Mouse (Mus musculus): ENCODE results near the gene Ap1ar.
"Not testable (repeated sequence)": the region's sequence is repeated elsewhere in the genome, so short reads cannot be mapped to it uniquely, and the experiment has no call there.

Ap1ar gene

DNA sequence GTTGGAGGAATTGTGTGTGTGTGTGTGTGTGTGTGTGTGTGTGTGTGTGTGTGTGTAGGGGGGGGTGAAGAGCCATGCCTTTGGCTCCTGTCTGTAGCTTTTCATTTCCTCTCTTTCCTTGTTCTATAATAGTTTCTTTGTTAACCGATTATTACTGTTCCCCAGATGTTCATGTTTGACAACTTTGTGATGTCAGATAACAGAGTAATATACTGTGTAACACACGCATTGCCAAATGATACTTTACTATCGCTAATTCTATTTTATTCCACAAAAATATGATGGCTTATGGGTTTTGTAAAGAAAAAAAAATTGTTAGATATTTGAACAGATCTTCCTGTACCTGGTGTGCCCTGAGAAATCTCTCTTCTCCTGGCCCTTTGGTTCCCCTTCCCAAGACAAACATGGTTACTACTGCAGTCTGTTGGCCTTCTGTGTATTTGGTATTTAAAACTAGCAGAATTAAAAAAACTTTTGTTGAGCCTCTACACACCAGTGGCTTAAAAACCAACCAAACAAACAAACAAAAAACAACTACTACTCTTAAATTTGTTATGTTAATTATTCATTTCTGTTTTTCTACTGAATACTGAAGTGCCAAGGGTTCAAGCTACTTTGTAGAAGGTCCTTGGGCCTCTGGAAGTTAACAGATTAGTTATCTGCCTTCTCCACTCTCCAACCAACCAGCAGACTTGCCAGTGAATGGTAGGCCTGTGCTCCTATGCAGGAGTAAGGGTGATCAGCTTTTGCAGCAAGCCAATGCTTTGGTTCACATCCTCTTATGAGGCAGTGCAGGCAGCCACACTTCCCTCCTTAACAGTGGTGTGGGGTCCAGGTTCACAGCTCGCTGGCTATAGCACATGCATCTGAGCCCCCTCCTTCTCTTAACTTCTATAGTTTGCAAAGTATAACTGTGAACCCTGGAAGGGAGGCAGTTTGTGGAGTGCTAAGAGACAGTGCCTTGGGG is 45.4 kb downstream of the Ap1ar start:
- DNase-seq, result no peak

DNA sequence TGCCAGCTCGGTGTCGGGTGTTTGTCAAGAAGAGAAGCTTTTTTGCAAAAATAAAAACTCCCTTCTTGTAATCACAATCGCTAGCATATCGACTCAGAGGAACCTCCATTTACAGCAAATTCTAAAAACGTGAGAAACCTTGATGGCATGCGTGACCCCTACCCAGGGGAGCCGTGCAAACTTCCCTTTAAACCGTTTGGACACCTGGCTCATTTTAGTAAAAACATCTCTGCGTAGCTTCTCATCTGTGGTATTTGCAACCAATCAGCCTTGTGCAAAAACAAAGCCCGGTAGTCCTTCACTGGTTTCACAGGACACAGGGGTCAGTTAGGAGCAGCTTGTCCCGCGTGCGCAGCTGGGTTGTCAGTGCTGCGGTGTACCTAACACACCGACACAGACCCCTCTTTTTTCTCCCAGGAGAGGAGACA is 46.3 kb downstream of the Ap1ar start:
- DNase-seq, result peak in 1 of 2 experiments; percentile 7

GRCm38 (mm10) chr3:127790234-127791055 is 46.9 kb downstream of the Ap1ar start:
- peak; percentile 33 to 58 for DNase-seq

DNA sequence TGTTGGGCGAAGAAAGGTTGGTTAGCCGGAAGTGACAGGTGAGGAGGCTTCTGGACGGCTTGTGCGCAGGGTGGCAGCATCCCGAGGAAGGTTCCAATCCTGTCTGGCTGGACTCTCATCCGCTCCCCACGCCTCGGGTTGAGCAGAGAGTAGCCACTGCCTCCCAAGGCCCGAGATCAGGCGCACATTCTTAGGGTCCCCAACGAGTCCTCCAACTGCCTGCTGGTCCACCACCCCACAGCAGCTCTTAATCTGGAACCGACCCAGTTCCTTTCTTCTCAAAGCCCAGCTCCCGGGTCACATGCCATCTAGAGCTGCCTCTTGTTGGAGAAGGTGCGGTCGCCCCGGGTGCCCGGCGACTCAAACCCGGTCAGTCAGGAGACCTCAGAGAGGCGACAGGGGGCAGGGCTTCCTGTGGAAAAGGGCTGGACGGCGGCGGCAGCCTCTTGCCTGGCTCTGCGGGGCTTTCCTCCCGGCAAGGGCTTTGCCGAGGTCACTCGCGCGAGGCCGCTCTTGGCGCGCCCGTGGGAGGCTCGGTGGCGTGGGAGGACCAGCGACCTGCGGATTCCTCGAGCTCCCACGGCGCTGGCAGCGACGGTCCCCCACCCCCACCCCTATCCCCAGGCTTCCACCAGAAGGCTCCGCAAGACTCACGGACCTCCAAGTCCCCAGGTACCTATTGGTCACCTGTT is 47.7 kb downstream of the Ap1ar start, which contains the start of gene Tifa:
Gene Tifa (plus strand): TSS at position 306 of the 692 bp plus-strand sequence.
- DNase-seq, result peak; percentile 47 to 53

- no peak for DNase-seq
Observed at GRCm38 (mm10) chr3:127788919-127789318, 48.4 kb downstream of the Ap1ar start.

GRCm38 (mm10) chr3:127788038-127788437 is 49.3 kb downstream of the Ap1ar start:
- no peak for DNase-seq

- DNase-seq, result no peak
Observed at GRCm38 (mm10) chr3:127787032-127787431, 50.3 kb downstream of the Ap1ar start.

DNA sequence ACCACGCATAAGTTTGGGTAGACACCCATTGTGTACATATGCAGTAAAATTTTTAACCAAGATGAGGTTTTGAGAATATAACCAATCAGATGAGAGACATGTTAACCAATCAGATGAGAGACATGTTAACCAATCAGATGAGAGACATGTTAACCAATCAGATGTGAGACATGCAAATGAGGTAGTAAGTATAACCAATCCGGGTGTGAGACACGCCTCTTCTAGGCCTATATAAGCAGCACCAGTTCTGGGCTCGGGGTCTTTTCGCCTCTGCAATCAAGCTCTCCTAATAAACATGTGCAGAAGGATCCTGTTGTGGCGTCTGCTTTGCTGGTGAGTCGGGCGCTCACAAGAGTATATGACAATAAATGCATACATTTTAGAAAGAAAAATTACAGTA is 53.6 kb downstream of the Ap1ar start:
- DNase-seq, result not testable (repeated sequence)

GRCm38 (mm10) chr3:127782921-127783320 is 54.4 kb downstream of the Ap1ar start:
- DNase-seq, result no peak

- DNase-seq, result peak in 1 of 2 experiments; percentile 30
Observed at GRCm38 (mm10) chr3:127780921-127781320, 56.4 kb downstream of the Ap1ar start.

DNA sequence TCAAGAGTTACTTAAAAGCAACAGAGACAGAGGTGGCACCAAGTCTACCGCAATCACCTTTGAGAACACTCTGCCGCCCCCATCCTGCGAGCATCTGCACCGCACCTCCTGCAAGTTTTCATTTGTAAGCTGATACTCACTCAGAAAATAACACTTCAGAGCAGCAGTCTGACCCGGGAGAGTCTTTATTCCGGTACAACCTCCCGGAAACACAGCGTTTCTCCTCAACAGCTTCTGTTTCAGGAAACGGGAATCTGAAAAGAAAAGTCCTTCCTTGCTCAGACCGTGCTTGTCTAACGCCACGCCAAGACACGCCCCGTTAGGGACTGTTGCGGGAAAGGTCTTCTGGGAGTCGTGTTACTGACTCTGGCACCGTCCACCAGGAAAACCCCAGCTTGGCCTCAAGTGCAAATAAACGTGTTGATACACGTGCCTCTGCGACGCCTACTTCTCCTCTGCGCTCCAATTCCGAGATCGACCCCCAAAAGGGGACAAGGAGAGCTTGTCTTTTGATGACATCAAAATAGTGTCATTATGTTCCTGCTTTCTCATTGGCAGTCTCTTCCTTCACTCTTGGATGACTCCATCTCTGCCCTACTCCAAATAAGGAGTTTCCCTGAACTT is 57.2 kb downstream of the Ap1ar start, which contains the start of gene Alpk1:
Gene Alpk1 (minus strand): TSS at position 507 of the 624 bp plus-strand sequence.
- peak; percentile 21 to 38 for DNase-seq

GRCm38 (mm10) chr3:127769146-127769545 is 68.2 kb downstream of the Ap1ar start:
- DNase-seq, result no peak

- no peak for DNase-seq
Observed at GRCm38 (mm10) chr3:127765971-127766370, 71.4 kb downstream of the Ap1ar start.

DNA sequence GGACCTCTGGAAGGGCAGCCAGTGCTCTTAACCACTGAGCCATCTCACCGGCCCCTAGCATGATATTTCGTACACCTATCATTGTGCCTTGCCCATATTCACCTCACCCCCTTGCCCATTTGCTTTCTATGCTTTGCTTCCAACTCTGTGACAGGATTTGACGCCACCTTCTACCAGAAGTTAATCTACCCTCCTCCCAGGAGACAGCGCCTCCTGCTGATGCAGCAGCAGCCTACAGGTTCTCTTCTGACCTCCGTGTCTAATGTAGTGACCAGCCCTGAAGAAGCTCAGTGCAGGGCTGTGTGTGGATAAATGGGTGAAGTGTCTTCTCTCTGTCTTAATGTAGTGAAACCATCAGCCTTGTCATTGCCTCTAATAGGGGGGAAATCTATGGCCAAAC is 72.8 kb downstream of the Ap1ar start:
- DNase-seq, result no peak

DNA sequence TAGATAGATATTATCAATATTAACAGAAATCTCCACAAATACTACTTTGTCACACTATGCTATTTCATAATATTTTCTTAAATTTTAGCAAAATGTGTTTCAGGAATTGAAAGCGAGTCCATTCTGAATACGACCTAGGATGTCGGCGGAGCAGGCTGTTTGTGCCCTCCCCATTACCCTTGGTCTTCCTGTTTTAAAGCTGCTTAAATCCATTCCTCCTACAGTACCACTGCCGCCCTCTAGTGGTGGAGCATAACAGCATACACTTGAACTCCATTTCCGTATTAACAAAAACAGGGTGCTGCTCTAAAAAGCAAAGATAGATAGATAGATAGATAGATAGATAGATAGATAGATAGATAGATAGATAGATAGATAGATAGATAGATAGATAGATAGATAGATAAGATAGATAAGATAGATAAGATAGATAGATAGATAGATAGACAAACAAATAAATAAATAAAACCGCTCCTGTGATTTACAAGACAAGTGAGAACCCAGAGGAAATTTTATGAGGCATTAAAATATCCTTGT is 74.2 kb downstream of the Ap1ar start:
- DNase-seq, result peak; percentile 77 to 89

DNA sequence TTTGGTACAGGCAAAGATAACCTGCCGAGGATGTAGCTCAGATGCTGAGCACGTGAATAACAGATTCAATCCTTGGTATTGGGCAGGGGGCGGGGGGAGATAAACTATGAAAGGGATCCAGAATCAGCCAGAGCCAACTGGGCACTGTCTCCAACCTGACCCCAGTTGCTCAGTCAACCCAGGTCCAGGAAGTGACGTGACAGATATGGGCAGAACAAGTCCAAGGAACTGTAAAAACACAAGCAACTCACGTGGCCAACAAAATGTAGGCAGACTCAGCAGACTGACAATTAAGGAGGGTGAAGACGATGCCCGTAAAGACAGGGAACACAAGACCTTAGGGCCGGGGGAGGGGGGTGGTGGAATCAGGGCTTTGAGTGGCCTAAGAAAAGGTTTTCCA is 74.9 kb downstream of the Ap1ar start:
- DNase-seq, result no peak

DNA sequence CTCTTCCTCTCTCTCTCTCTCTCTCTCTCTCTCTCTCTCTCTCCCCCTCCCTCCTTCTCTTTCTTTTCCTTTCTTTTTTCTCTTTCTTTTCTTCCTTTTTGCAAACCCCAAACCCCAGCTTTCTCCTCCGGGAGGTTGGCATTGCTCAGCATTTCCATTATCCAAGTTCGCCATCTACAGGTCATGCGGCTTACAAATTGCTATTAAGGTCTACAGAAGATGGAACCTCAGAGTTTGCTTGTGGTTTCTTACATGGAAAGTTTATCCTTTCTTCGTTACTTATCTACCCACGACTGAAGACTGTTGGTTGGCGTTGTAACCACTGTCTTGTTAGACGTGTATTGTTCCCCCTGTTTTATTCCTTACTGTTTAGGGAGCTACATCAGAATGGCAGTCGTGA is 78.1 kb downstream of the Ap1ar start:
- DNase-seq, result peak; percentile 66 to 67

GRCm38 (mm10) chr3:127758806-127759205 is 78.5 kb downstream of the Ap1ar start:
- DNase-seq, result no peak

DNA sequence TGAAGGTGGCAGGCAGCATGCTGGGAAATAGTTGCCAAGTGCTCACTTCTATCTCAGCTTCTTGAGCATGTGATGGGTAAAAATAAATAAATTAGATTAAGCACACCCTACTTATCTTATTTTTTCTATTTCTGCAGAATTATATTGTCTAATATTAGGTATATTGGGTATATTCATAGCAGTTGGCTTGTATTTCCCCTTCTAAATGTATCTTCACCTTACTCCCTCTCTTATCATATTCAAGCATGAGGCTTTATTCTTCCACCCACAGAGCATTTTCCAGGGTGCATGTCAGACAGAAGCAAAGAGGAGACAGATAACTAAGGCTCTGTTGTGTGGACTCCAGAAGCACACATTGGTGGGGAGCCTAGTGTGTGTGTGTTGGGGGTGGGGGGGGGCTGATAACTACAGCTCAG is 79.4 kb downstream of the Ap1ar start:
- no peak for DNase-seq
